Mouse (Mus musculus): ENCODE data around the gene Stx19. TPM values are rescaled to one million over a fixed set of nuclear protein-coding genes. Genes with fewer than 3 reads are reported as not detected.

Stx19 gene
- polyA plus RNA-seq, 1 experiment from 2014 or later = 0.19 TPM

DNA sequence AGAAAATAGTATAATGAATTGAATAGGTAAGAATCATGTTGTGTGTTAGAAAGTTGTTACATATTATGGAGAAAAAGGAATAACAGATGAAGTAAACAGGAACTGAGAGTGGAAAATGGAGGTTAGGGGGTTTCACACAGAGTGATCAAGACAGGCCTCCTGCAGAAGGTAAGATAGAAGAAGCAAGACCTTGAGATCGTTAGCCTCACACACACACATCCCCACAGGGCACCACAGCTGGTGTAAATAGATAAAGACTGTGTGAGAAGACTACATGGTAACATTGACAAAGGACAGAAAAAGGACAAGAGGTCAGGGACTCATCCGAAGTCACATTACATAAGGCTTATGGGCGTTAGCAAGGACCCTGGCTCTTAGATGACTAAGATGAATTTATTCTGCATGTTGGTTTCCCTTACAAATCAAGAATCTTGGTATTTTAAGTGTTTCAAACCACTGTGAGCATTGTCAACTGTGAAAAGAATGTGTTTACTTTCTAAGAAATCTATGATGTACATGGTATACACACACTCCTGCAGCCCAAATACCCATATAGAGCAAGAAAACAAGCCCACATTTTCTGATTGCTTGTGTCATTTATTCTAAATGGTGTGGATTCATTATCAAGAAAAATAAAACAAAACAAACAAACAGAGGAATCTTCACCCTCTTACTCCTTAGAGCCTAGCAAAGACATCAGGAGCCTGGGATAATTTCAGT is 19.7 kb downstream of the Stx19 start:
- ATAC-seq (ENCODE audit: insufficient read depth, low FRiP score, low TSS enrichment) (no peak), DNase-seq (ENCODE audit: low spot score) (no peak)
- 52% methylated on average over 3 of the region's 3 CpGs for WGBS
- no peak overlapping the region for H3K4me3 ChIP-seq (ENCODE audit: low read depth, low read length)
- H3K9ac ChIP-seq (ENCODE audit: low read length) = no peak overlapping the region
- no peak overlapping the region for H3K4me2 ChIP-seq (ENCODE audit: low read depth)
- H3K27me3 ChIP-seq (ENCODE audit: control insufficient read depth, insufficient read depth, low read length) = no peaks in the 10 kb centered on the region
- H3K4me1 ChIP-seq (ENCODE audit: control insufficient read depth, insufficient read depth, low read length) = no peaks in the 10 kb centered on the region
- no peaks in the 10 kb centered on the region for H3K36me3 ChIP-seq (ENCODE audit: control insufficient read depth, insufficient read depth, low read length)
- H3K27ac ChIP-seq (ENCODE audit: low read depth, low read length) = no peak overlapping the region
- H3K9me3 ChIP-seq (ENCODE audit: control insufficient read depth, low read length) = no peaks in the 10 kb centered on the region

- WGBS = 87% methylated on average over 6 of the region's 6 CpGs
- peaks cover 5% of the 10 kb centered on the region for H3K4me1 ChIP-seq (ENCODE audit: control insufficient read depth, insufficient read depth, low read length)
- no peak for ATAC-seq (ENCODE audit: insufficient read depth, low FRiP score, low TSS enrichment)
Observed at GRCm38 (mm10) chr16:62845341-62845740, 30.9 kb downstream of the Stx19 start.

GRCm38 (mm10) chr16:62846498-62847312 is 32.2 kb downstream of the Stx19 start, which contains the start of gene Arl13b:
TSS of gene Arl13b (minus strand) at chr16:62847040.
- peak within 1 kb of the TSS; percentile 80 for H3K4me2 ChIP-seq (ENCODE audit: low read depth)
- no peaks in the 10 kb centered on the region for H3K9me3 ChIP-seq (ENCODE audit: control insufficient read depth, low read length)
- DNase-seq (ENCODE audit: low spot score) (peak; percentile 94), ATAC-seq (ENCODE audit: insufficient read depth, low FRiP score, low TSS enrichment) (peak; percentile 100)
- H3K27ac ChIP-seq (ENCODE audit: low read depth, low read length) = peak within 1 kb of the TSS; percentile 36; the same call in 1 of the 2 replicates
- H3K9ac ChIP-seq (ENCODE audit: low read length) = peak within 1 kb of the TSS; percentile 73
- H3K36me3 ChIP-seq (ENCODE audit: control insufficient read depth, insufficient read depth, low read length) = no peaks in the 10 kb centered on the region
- peaks cover 5% of the 10 kb centered on the region for H3K4me1 ChIP-seq (ENCODE audit: control insufficient read depth, insufficient read depth, low read length)
- H3K27me3 ChIP-seq (ENCODE audit: control insufficient read depth, insufficient read depth, low read length) = no peaks in the 10 kb centered on the region
- 0% methylated on average over 52 of the region's 52 CpGs for WGBS
- H3K4me3 ChIP-seq (ENCODE audit: low read depth, low read length) = peak within 1 kb of the TSS; percentile 74

More at GRCm38 (mm10) chr16:62845341-62845740, 30.9 kb downstream of the Stx19 start:
- H3K9me3 ChIP-seq (ENCODE audit: control insufficient read depth, low read length) = no peaks in the 10 kb centered on the region
- no peak for DNase-seq (ENCODE audit: low spot score)
- no peak overlapping the region for H3K27ac ChIP-seq (ENCODE audit: low read depth, low read length)
- no peak overlapping the region for H3K4me2 ChIP-seq (ENCODE audit: low read depth)
- H3K4me3 ChIP-seq (ENCODE audit: low read depth, low read length) = no peak overlapping the region
- H3K36me3 ChIP-seq (ENCODE audit: control insufficient read depth, insufficient read depth, low read length) = no peaks in the 10 kb centered on the region
- no peaks in the 10 kb centered on the region for H3K27me3 ChIP-seq (ENCODE audit: control insufficient read depth, insufficient read depth, low read length)
- H3K9ac ChIP-seq (ENCODE audit: low read length) = no peak overlapping the region

DNA sequence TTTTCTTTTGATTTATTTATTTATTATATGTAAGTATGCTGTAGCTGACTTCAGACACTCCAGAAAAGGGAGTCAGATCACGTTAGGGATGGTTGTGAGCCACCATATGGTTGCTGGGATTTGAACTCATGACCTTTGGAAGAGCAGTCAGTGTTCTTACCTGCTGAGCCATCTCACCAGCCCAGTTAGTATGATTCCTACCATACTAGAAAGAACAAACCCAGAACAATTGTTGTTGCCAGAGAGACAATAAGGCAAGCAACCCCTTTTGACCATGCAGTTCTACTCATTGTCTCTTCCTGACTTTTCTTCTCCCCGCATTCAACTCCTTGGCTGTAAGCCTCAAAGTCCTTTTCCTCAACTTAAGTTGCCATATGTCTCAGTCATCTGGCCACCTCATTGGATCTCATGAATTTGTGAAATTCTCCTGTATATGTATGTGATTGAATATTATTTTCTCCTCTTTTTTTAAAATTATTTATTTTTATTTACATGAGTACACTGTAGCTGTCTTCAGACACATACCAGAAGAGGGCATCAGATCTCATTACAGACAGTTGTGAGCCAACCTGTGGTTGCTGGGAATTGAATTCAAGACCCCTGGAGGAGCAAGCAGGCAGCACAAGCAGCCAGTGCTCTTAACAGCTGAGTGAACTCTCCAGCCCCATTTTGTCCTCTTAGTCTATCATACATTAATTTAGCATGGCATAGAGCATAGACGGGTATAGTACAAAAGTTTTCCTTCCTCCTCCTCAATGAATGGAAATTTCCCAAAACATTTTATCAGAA is 38.2 kb downstream of the Stx19 start:
- Histone ChIP-seq H3K27me3 (ENCODE audit: control insufficient read depth, insufficient read depth, low read length) (no peaks in the 10 kb centered on the region), H3K27ac (ENCODE audit: low read depth, low read length) (no peak overlapping the region), H3K4me3 (ENCODE audit: low read depth, low read length) (no peak overlapping the region), H3K9me3 (ENCODE audit: control insufficient read depth, low read length) (no peaks in the 10 kb centered on the region), H3K4me1 (ENCODE audit: control insufficient read depth, insufficient read depth, low read length) (no peaks in the 10 kb centered on the region), H3K9ac (ENCODE audit: low read length) (no peak overlapping the region), H3K36me3 (ENCODE audit: control insufficient read depth, insufficient read depth, low read length) (no peaks in the 10 kb centered on the region), H3K4me2 (ENCODE audit: low read depth) (no peak overlapping the region)
- 84% methylated on average over 3 of the region's 3 CpGs for WGBS
- DNase-seq (ENCODE audit: low spot score) (no peak), ATAC-seq (ENCODE audit: insufficient read depth, low FRiP score, low TSS enrichment) (no peak)

- no peak overlapping the region; the same call in 1 of the 2 replicates for H3K27ac ChIP-seq (ENCODE audit: low read depth, low read length)
- 15% methylated on average over 3 of the region's 3 CpGs for WGBS
- no peak for ATAC-seq (ENCODE audit: insufficient read depth, low FRiP score, low TSS enrichment)
- H3K4me2 ChIP-seq (ENCODE audit: low read depth) = peak overlapping the region; percentile 84
- DNase-seq (ENCODE audit: low spot score) = no peak
- no peaks in the 10 kb centered on the region for H3K4me1 ChIP-seq (ENCODE audit: control insufficient read depth, insufficient read depth, low read length)
- no peaks in the 10 kb centered on the region for H3K27me3 ChIP-seq (ENCODE audit: control insufficient read depth, insufficient read depth, low read length)
- H3K4me3 ChIP-seq (ENCODE audit: low read depth, low read length) = peak overlapping the region; percentile 55
- H3K9ac ChIP-seq (ENCODE audit: low read length) = peak overlapping the region; percentile 76
- H3K9me3 ChIP-seq (ENCODE audit: control insufficient read depth, low read length) = no peaks in the 10 kb centered on the region
- no peaks in the 10 kb centered on the region for H3K36me3 ChIP-seq (ENCODE audit: control insufficient read depth, insufficient read depth, low read length)
Observed at GRCm38 (mm10) chr16:62853611-62854126, 39.2 kb downstream of the Stx19 start.

GRCm38 (mm10) chr16:62854191-62855068 is 40.0 kb downstream of the Stx19 start, which contains the start of gene Pros1:
TSS of gene Pros1 (plus strand) at chr16:62854307.
- ATAC-seq (ENCODE audit: insufficient read depth, low FRiP score, low TSS enrichment) = peak; percentile 86

GRCm38 (mm10) chr16:62855385-62855784 is 40.9 kb downstream of the Stx19 start:
- DNase-seq (ENCODE audit: low spot score) = no peak
- H3K4me2 ChIP-seq (ENCODE audit: low read depth) = 0 out of 2 replicates have a peak overlapping the region, but pooled peaks have one; percentile 7
- H3K27me3 ChIP-seq (ENCODE audit: control insufficient read depth, insufficient read depth, low read length) = no peaks in the 10 kb centered on the region
- H3K9ac ChIP-seq (ENCODE audit: low read length) = no peak overlapping the region
- no peak overlapping the region for H3K4me3 ChIP-seq (ENCODE audit: low read depth, low read length)
- no peaks in the 10 kb centered on the region for H3K36me3 ChIP-seq (ENCODE audit: control insufficient read depth, insufficient read depth, low read length)
- WGBS = 81% methylated on average over 6 of the region's 6 CpGs
- no peak for ATAC-seq (ENCODE audit: insufficient read depth, low FRiP score, low TSS enrichment)
- no peaks in the 10 kb centered on the region for H3K9me3 ChIP-seq (ENCODE audit: control insufficient read depth, low read length)
- H3K4me1 ChIP-seq (ENCODE audit: control insufficient read depth, insufficient read depth, low read length) = no peaks in the 10 kb centered on the region
- H3K27ac ChIP-seq (ENCODE audit: low read depth, low read length) = no peak overlapping the region

More at GRCm38 (mm10) chr16:62854191-62855068, 40.0 kb downstream of the Stx19 start, which contains the start of gene Pros1:
- Histone ChIP-seq H3K4me3 (ENCODE audit: low read depth, low read length) (peak within 1 kb of the TSS; percentile 55), H3K9me3 (ENCODE audit: control insufficient read depth, low read length) (no peaks in the 10 kb centered on the region), H3K9ac (ENCODE audit: low read length) (peak within 1 kb of the TSS; percentile 76), H3K27me3 (ENCODE audit: control insufficient read depth, insufficient read depth, low read length) (no peaks in the 10 kb centered on the region), H3K4me1 (ENCODE audit: control insufficient read depth, insufficient read depth, low read length) (no peaks in the 10 kb centered on the region), H3K4me2 (ENCODE audit: low read depth) (peak within 1 kb of the TSS; percentile 84), H3K36me3 (ENCODE audit: control insufficient read depth, insufficient read depth, low read length) (no peaks in the 10 kb centered on the region), H3K27ac (ENCODE audit: low read depth, low read length) (no peak within 1 kb of the TSS; the same call in 1 of the 2 replicates)
- DNase-seq (ENCODE audit: low spot score) = peak; percentile 76
- WGBS = 5% methylated on average over 36 of the region's 42 CpGs
